Mouse (Mus musculus) liver, adult 2 months (tissue): ENCODE measurements at regions not wholly inside any gene's neighbourhood (a gene's known extent, or its start where the extent isn't known, plus 50 kb on each side); places are given as distances from the start of the nearest gene placed in this dataset.

Source experiments
- CTCF ChIP-seq: fragments of 200-500 bp; IDR thresholded peaks from 2 replicates; pipeline ENCODE4 v1.5.1; 2011; ENCODE audit warnings: low read depth, low read length, control low read depth
- POLR2A ChIP-seq: fragments of 200-500 bp; IDR thresholded peaks from 2 replicates; pipeline ENCODE4 v1.6.1; 2011; ENCODE audit warnings: low read length, control low read depth; ENCODE audit not compliant: insufficient read depth; ENCODE audit errors: extremely low read depth

GRCm38 (mm10) chr13:43908041-43908644, 123.6 kb downstream of the Cd83 start:
- TF ChIP-seq POLR2A = no peak
- TF ChIP-seq CTCF = no peak
